Mouse (Mus musculus) gastrocnemius, adult 18-20 months (tissue): ENCODE measurements around the gene Rtn3. TPM values are rescaled to one million over a fixed set of nuclear protein-coding genes. Genes with fewer than 3 reads are reported as not detected.

ENCODE experiments used
- DNase-seq: peaks from one replicate; pipeline ENCODE4 v3.0.0; 2021; ENCODE audit warnings: low spot score
- microRNA-seq: library from miRNA; unstranded; fragments of <30 nt; microRNA quantifications from one replicate; pipeline ENCODE4 v1.2.0, GENCODE M21; 2021
- total RNA-seq, 2 experiments: library from RNA; stranded (reverse); gene quantifications; 2 replicates each; pipeline ENCODE4 v1.2.3; 2021

The Rtn3 gene
- total RNA-seq, 2 experiments from 2014 or later = 27.4 to 33.9 TPM

DNA sequence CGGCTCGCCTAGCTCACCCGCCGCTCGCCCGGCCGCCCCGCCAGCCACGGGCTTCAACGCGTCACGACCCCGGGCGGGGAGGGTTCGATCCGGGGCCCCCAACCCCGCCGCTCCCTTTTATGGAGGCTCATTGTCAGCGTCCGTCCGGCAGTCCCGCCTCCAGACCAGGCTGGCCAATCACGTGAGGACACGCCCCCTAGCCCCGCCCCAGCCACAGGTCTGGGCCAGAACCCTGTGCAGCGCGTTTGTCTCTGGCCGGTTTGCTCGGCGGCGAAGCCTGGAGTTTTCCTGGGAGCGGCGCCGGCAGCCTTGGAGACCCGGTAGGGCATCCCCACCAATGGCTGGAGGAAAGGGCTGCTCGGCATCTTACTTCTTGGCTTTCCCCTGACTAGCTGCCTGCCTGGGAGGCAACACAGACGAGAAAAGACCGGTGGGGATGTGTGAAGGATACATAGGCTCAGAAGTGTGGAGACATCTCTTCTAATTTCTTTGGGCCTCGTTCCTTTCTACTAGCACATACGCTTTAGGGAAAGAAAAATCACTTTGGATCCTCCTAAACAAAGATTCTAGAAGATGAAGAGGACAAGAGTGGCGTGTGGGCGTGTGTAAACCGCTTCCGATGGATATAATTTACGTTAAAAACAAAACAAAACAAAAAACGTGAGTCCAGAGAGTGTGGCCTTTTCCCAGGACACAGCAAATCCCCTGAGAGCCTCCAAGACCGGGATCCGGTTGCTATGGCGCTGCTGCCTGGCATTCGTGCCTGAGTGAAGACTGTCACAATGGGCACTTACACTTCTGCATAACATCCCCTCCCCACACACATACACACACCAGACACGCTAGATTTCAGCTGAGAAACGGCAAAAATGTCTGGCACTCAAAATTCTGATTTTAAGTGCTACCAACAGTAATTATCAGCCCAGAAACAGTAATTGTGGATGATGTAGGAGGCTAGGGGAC, 99.9 kb downstream of the Rtn3 start, which contains the start of gene Spindoc:
Gene Spindoc, minus strand, starts transcription at position 92 of the 963 bp plus-strand sequence.
- peak; percentile 98 for DNase-seq

- peak; percentile 38 for DNase-seq
Measured at GRCm38 (mm10) chr19:7382248-7382902, 100.7 kb downstream of the Rtn3 start.

GRCm38 (mm10) chr19:7381906-7382247, 101.2 kb downstream of the Rtn3 start:
- no peak for DNase-seq

- no peak for DNase-seq
Measured at GRCm38 (mm10) chr19:7377639-7378038, 105.4 kb downstream of the Rtn3 start.

Small RNA genes lying within 50 kb of the gene (microRNA-seq; reads per million reads assigned to microRNA genes)
- gene Mir6991 = not detected

Other genes starting within 250 kb of the Rtn3 start
- 10 to 100 TPM; 11.6 to 12.2 TPM for gene Naa40, start 242.1 kb downstream of the Rtn3 start, total RNA-seq
- 1 to 10 TPM; 2.2 to 2.7 TPM for gene Rcor2, start 216.0 kb downstream of the Rtn3 start, total RNA-seq
- 10 to 100 TPM; 34.4 to 39.5 TPM for gene Mark2, start 141.4 kb downstream of the Rtn3 start, total RNA-seq
- gene Spindoc, start 100.3 kb downstream of the Rtn3 start, total RNA-seq = 1 to 10 TPM; 7.4 to 9.0 TPM
- gene 2700081O15Rik, start 65.7 kb downstream of the Rtn3 start, total RNA-seq = 1 to 10 TPM; 3.1 to 4.8 TPM
- gene Atl3, start 10.8 kb upstream of the Rtn3 start, total RNA-seq = 1 to 10 TPM; 6.1 to 7.2 TPM
- 100 to 1,000 TPM; 102 to 122 TPM for gene Pla2g16, start 74.2 kb upstream of the Rtn3 start, total RNA-seq
- gene Lgals12, start 123.9 kb upstream of the Rtn3 start, total RNA-seq = 1 to 10 TPM in 1 of 2 experiments, under 1 TPM in 1; 0.89 to 1.1 TPM
- not detected for gene Hrasls5, start 129.3 kb upstream of the Rtn3 start, total RNA-seq
- gene Slc22a19, start 228.0 kb upstream of the Rtn3 start, total RNA-seq = not detected